Mouse (Mus musculus): Measurements from ENCODE around the gene Gm48551.

The Gm48551 gene

GRCm38 (mm10) chr10:81429605-81430061 lies 45.4 kb downstream of the Gm48551 start:
- DNase-seq (ENCODE audit: low spot score in 2 of 2) = peak; percentile 68 to 78

- DNase-seq (ENCODE audit: low spot score in 2 of 2) = peak; percentile 72 to 83
Observed at GRCm38 (mm10) chr10:81430141-81430830, 46.0 kb downstream of the Gm48551 start.

- peak; percentile 68 to 75 for DNase-seq (ENCODE audit: low spot score in 2 of 2)
Observed at GRCm38 (mm10) chr10:81430831-81431525, 46.7 kb downstream of the Gm48551 start.

- peak; percentile 56 to 67 for DNase-seq (ENCODE audit: low spot score in 2 of 2)
Observed at GRCm38 (mm10) chr10:81431526-81432168, 47.4 kb downstream of the Gm48551 start.

- DNase-seq (ENCODE audit: low spot score in 2 of 2) = peak in 1 of 2 experiments; percentile 50
Observed at GRCm38 (mm10) chr10:81432169-81432867, 48.1 kb downstream of the Gm48551 start.

- DNase-seq (ENCODE audit: low spot score in 2 of 2) = peak; percentile 92 to 94
Observed at GRCm38 (mm10) chr10:81432868-81433262, 48.6 kb downstream of the Gm48551 start.

GRCm38 (mm10) chr10:81433541-81434289 lies 49.4 kb downstream of the Gm48551 start:
- DNase-seq (ENCODE audit: low spot score in 2 of 2) = peak; percentile 45 to 52

- DNase-seq (ENCODE audit: low spot score in 2 of 2) = no peak
Observed at GRCm38 (mm10) chr10:81434361-81435263, 50.3 kb downstream of the Gm48551 start.

GRCm38 (mm10) chr10:81435436-81435835 lies 51.2 kb downstream of the Gm48551 start:
- DNase-seq (ENCODE audit: low spot score in 2 of 2) = peak in 1 of 2 experiments; percentile 78

GRCm38 (mm10) chr10:81441019-81441418 lies 56.8 kb downstream of the Gm48551 start:
- no peak for DNase-seq (ENCODE audit: low spot score in 2 of 2)
